Mouse (Mus musculus): ENCODE data around the gene Gal3st3.

Gal3st3 gene

DNA sequence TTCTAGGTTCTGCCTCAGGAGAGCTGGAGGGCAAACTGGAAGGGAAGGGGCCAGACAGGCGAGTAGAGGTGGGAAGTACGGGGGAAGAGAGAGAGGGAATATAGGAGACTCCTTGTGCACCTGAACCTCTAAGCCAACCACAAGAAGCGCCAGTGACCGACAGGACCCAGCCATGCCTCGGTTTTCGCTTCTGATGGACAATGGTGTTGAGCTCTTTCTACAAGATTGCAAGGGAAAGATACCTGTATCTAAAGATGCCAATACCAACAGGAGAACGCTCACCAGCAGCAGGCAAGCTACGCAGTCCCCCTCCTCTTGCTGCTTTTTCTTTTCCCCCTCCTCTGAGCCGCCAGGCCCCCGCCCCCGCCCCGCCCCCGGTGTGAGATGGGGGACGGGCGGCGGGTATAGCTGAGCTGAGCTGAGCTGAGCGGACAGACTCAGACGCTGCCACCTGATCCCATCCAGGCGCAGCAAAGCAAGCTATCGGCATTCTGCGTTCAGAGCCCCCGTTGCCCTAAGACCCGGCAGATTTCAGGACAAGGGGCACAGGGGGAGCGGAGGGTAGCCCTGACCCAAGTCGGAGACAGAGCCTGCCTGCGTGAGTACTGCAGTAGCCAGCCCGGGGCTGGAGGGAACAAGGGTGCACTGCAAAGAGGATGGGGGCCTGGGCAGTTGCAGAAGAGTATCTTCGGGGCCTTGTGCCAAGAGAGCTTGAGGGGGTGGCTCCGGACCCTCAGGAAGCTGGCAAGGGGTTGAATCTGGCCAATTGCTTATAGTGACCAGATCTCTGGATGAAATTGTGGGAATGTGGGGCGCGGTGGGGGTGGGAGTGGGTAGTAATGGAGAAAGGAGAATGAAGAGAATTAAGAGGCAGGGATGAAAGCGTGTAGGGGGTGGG lies at the start of gene Gal3st3:
Gal3st3 (plus strand) TSS at position 429 of the 898 bp plus-strand sequence.
- 7% methylated on average over 32 of the region's 32 CpGs for WGBS

DNA sequence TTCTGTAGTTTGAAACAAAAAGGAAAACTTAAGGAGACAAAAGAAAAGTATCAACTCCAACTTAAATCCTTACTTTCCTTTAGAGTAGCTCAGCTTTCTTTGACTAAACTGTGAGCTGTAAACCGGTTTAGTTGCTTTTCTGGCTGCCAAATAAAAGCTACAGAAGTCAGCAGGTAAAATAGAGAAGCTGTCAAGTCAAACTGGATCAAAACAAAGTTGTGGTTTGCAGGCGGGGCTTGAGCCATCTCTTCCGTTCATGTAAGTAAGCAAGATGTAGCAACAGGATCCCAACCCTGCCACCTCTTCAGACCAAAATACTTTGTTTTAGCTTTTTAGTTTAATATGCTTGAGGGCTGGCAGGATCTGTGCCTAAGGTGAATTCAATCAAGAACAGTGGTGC lies 41.0 kb upstream of the Gal3st3 start:
- 65% methylated on average over 3 of the region's 3 CpGs for WGBS

DNA sequence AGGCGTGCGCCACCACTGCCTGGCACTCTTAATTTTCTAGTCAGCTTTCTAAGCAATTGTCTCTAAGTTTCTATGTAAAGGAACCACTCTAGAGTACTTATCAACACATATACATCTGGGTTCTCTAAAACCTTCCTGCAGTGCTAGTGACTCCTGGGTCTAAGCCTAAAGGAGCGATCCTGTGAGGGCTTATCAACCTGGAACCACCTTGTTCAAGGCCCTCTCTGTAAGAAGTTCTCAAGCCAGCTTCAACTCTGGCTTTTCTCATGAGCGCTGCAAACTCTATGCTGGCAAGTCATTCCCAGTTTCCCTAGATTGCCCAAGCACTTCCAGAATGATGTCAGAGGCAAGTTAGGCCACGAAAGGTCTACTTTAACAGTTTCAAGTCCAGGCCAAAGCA lies 31.1 kb upstream of the Gal3st3 start:
- WGBS = 96% methylated on average over 5 of the region's 5 CpGs

DNA sequence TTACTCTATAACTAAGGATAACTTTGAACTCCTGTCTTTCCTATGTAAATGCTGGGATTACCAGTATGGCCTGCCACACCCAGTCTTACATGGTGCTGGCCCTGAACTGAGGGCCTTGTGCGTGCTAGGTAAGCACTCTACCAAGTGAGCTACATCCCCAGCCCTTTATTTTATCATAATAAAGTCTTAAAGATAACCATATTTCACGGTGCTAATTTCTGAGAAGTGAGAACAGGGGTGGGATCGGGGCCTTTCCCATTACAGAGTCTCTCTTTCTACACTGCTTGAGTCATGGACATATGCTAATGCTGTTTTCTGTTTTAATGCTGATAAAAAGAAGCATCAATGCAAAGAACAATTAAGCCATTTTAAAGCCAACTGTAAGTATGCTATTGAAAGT lies 29.3 kb upstream of the Gal3st3 start:
- WGBS = 69% methylated on average over 3 of the region's 3 CpGs

DNA sequence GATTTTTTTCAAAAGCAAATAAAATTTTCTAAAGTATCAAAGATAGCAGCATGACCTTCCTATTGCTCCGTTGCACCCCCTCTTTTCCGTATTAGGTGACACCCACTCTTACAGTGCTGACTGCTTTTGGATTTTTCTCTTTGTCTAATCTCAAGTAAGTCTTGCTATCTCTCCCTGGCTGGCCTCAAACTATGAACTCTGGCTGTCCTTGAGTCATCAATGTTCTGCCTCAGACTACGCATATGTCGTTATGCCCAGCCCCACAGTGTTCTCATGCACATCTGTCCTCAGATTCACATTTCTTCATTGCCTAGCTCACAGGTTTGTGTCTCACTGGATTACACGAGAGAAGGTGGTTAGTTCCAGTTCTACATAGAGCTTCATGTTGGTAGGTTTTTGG lies 28.7 kb upstream of the Gal3st3 start:
- WGBS = 56% methylated on average over 5 of the region's 5 CpGs

DNA sequence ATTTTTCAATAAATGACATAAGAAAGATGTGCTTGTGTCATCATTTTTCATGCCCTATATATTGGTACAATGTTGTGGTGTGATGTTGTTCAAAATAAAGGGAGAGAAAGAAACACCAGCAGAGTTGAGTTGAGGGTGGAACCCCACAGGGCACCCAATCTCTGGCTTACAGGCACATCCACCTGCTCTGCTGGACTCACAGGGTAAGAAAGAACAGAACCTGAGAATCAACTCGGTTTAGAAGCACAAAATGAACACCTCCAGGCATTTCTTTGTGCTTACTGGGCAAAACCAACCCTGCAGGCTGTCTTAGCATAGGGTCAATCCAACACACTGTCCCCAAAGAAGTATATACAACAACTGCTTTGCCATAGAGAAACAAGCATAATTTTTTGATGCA lies 26.7 kb upstream of the Gal3st3 start:
- 40% methylated on average over 1 of the region's 1 CpGs for WGBS

DNA sequence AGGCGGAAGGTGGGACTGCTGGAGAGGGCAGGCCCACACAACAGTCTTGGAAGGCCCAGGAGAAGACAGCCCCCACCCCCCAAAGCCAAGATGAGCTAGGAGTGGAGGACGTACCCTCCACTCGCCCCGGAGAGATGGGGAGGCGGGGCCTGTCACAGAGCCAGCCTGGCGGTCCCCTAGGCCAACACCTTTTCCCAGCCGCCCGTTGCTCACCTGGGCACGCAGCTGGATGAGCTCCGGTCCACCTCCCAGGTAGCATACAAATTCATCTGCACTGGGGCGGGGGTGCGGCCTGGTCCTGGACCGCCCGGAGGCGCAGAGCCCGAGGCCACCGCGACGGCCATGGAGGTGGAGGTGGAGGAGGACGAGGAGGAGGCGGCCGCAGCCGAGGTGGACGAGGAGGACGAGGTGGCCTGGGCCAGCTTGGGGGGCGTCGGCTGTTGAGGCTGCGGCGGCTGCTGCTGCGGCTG lies 25.8 kb upstream of the Gal3st3 start:
- under 1% methylated on average over 29 of the region's 30 CpGs for WGBS

DNA sequence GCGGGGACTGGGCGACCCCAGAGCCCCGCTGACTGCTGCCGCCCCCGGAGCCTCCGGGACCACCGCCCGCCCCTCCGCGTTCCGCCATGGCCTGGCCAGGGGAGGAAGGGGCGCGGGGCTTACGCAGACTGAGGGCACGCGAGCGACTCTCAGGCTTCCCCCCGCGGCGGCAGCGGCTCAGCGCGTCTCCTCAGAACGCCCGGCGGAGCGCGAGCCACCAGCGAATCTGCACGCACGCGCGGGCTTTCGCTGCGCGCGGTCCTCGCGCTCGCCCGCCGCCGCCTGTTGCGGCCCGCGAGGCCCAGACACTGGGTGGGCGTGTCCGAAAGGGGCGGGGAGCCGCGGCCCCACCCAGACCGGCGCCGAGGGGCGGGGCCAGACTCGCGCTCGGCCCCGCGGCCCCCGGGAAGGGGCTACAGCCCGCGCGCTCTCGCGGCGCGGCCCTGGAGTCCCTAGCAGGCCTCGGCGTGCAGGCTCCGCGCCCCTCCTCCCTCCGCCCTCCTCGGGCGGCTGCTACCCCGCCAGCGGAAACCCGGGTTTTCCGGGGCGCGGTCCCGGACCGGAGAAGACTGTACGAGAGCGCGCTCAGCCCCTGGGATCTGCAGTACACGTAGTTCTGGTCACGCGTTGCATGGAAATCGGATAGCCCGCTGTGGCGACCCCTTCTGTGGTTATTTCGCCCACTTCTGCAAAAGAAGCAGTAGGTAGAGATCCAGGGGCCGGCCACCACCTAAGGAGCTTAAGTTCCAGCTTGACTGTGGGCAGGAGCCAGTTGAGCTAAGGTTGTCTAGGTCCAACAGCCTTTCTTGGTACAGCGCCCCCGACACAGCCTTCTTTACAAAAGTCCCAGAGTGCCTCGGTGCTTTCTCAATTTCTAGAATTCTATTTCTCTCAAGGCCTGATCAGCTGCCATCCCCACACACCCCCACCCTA lies 25.1 kb upstream of the Gal3st3 start, which contains the start of gene Pacs1:
Pacs1 (minus strand) TSS at position 319 of the 933 bp plus-strand sequence.
- WGBS = under 1% methylated on average over 96 of the region's 97 CpGs

DNA sequence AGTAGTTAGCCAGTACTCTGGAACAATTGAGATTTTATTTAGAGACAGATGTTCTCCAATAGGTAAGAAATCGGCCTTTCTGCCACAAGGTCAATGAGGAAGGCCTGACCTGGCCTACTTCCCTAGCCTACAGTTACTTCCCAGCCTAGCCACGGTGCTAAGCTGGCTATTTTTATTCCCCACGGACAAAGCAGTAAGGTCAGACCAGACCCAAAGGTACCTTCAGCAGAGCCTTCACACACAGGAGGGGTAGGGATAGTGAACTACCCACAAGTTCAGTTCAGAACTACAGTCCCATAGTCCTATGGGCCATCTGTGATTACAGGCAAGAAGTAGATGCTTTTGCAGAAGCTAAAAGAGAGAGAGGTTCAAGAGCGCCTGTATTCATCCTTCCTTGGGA lies 24.2 kb upstream of the Gal3st3 start:
- WGBS = 39% methylated on average over 4 of the region's 4 CpGs

DNA sequence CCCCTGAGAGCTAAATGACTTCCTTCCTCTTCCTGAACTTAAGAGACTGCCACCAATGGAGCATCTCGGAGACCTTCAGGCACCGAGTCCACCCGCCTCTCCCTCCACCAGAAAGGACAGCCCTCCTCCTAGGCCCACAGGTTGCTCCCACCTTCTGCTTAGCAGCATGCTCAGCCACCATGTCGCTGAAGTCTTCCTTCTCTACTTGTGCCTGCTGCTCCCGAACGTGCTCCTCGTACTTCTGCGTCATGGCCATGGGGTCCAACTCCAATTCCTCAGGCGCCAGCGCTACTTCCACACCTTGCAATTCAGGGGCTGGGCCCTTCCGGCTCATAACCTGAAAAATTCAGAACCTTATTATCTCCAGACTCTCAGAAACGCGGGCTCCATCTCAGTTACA lies 23.5 kb upstream of the Gal3st3 start:
- WGBS = 84% methylated on average over 13 of the region's 13 CpGs

DNA sequence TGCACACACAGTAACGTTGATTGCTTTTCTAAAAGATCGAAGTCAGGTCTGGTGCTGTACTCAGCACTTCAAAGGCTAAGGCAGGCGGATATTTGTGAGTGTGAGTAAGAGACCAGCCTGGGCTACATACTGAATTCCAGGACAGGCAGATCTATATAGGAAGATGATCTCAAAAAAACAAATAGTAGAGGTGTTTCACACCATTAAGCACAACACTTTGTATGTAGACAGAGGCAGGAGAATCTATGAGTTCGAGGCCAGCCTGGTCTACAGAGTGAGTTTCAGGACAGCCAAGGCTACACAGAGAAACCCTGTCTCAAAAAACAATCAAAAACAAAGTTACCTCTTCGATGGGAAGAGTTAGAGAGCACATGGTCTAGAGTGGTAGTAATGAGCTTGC lies 22.4 kb upstream of the Gal3st3 start:
- 83% methylated on average over 5 of the region's 5 CpGs for WGBS

DNA sequence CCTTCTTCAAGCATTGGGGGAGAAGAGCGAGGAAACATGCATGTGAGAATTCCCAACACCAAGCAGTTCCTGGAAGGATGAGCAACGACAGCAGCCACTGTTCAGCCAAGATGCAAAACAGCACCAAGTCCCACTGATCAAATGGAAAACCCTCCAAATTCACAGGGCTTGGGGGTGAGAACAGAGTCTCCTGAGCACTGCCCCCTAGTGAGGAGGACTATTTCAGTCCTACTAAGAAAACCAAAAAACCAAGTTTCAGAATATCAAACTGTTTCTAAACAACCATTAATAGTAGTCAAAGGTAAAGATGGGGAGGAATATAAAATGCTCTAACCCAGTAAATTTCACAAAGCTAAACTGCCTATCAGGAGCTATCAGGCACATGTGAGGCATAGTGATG lies 21.6 kb upstream of the Gal3st3 start:
- 67% methylated on average over 2 of the region's 2 CpGs for WGBS

DNA sequence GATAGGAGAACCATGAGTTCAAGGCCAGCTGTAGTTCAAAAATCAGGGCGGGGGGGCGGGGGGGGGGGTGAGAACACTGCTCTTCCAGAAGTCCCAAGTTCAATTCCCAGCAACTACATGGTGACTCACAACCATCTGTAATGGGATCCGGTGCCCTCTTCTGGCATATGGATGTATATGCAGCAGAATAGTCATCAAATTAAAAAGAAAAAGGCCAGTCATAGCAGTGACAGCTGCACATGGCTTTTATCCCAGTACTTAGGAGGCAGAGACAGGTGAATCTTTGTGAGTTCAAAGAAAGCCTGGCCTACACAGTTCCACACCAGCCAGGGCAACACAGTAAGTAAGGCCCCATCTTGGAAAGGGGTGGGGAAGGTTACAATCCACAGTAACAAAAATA lies 21.0 kb upstream of the Gal3st3 start:
- 92% methylated on average over 3 of the region's 3 CpGs for WGBS

DNA sequence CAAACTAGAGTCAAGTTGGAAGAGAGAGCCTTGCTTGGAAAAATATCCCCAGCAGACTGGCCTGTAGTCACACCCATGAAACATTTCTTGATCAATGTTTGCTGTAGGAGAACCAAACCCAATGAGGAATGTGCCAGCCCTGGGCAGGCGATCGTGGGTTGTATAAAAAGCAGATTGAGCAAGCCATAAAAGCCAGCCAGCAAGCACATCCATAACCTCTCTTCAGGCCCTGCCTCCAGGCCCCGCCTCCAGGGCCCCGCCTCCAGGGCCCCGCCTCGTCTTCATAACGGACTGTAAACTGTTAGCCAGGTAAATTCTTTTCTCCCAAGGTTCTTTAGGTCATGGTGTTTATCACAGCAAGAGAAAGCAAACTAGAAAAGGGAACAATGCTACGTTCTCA lies 19.8 kb upstream of the Gal3st3 start:
- WGBS = 74% methylated on average over 8 of the region's 8 CpGs

DNA sequence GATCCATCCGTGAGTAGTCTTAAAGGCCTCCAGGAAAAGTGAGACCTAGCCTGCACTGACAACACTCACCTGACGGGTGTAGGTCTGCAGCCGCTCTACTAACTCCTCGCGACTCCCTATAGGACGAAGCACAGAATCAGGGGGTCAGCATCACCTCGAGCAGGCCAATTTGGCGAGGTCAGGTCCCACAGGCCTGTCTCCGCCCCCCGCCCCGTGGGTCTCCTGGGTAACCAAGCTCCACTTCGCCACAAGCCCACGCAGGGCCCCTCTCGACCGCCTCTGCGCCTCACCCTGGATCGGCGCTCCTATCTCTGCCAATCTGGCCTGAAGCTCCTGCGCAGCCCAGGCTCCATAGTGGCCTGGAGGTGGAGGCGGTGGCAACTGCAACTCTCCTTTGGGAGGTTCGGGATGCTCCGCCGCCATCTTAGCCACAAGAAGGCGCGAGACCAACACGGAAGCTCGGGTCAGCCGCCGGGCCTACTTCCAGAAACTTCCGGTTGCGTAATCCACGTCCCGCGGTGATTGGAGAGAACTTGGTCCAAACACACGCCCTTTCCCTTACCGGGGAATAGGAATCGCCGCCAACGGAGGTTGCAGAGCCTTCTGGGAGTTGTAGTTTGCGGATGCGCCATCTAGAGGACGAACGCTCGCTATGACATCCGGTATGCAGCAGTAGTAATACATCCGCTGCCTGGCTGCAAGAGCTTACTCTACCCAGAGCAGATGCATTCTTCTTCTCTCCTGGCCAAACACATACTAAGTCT lies 3.0 kb upstream of the Gal3st3 start, which contains the start of gene Sf3b2:
Sf3b2 (minus strand) TSS at position 484 of the 764 bp plus-strand sequence.
- under 1% methylated on average over 46 of the region's 46 CpGs for WGBS

DNA sequence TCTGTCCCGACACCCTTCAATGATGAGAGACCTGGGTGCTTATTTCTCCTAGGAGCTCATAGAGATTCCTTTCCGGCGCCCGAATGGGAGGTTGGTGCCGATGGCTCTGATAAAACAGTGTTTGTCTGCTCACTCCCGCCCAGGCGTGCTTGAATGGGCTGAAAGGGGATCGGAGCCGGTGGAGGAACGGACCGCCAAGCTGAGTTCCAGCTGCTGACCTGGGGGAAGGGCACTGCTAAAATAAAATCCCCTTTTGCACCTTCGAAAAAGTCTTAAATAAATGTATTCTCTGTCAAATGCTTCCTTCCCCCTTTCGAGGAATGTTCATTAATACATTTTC lies 2.4 kb upstream of the Gal3st3 start:
- 4% methylated on average over 13 of the region's 13 CpGs for WGBS

DNA sequence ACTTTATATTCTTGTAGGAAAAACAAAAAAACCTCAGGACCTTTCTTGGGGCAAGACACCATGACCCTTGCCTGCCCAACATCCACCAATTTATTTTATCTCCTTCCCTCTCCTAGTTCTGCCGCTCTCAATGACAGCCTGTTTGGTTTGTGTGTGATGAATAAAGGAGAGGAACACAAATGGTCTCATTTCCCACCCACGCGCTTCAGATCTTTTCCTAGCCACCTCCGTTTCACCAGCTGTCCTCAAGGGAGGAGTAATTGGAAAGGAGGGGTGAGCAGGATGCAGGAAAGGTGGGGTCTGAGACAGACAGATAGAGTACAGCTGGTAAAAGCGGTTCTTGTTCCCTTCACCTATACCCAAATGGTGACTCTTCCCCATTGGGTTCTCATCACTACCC lies 1.5 kb upstream of the Gal3st3 start:
- WGBS = 43% methylated on average over 5 of the region's 5 CpGs

DNA sequence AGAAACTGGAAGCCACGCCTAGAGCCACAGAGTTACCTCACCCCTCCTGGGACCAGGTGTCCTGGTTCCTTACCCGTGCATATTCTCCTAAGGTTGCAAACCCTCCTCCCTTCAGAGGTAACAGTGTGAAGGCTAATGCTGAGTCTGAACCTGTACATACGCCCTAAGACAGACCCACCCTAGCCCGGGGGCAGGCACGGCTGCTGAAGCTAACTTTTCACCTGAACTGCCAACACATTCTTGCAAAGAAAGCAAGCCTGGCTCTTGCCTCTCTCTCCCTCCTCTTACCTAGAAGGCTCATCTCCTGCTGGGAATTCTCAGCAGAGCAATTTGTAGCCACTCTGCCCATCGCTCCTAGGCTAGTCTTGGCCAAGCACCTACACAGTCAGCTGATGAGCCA lies 2.5 kb downstream of the Gal3st3 start:
- WGBS = 80% methylated on average over 6 of the region's 6 CpGs

DNA sequence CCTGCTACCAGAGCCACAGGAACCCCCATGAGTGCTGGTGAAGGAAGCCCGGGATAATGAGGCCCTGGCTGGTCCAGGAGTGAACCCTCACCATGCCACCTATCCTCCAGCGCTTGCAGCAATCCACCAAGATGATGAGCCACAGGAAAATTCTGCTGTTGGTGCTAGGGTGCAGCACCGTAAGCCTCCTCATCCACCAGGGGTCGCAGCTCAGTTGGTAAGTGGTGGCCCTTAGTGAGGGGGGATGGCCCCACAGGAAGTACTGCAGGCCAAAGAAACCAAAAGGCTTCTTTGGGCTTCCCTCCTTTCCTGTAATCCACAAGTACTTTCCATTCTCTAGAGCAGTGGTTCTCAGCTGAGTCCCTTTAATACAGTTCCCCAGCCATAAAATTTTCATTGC lies 4.3 kb downstream of the Gal3st3 start:
- 24% methylated on average over 4 of the region's 4 CpGs for WGBS

DNA sequence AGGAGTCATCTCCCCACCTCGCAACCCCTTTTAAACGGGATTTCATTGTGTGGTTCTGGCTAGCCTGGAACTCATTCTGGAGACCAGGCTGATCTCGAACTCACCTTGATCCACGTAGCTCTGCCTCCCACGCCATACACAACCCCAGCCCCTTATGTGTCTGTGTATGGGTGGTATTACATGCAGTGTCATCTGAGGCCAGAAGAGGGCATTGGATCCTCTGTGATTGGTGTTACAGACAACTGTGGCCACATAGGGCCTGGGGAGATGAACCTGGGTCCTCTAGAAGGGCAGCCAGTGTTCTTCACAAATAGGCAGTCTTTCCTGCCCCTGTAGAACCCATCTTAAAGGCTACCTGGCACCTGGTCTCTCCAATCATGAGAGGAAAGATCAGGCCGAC lies 8.1 kb downstream of the Gal3st3 start:
- 75% methylated on average over 6 of the region's 6 CpGs for WGBS

DNA sequence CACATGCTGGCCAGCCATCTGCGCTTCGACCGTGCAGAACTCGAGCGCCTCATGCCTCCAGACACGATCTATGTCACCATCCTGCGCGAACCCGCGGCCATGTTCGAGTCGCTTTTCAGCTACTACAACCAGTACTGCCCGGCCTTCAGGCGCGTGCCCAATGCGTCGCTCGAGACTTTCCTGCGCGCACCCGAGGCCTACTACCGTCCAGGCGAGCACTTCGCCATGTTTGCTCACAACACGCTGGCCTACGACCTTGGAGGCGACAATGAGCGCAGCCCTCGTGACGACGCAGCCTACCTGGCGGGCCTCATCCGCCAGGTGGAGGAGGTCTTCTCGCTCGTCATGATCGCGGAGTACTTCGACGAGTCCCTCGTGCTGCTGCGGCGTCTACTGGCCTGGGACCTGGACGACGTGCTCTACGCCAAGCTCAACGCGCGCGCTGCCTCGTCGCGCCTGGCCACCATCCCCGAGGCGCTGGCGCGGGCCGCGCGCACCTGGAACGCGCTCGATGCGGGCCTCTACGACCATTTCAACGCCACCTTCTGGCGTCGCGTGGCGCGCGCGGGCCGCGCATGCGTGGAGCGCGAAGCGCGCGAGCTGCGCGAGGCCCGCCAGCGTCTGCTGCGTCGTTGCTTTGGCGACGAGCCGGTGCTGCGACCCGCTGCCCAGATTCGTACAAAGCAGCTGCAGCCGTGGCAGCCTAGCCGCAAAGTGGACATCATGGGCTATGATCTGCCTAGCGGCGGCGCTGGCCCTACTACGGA lies 9.0 kb downstream of the Gal3st3 start:
- 57% methylated on average over 98 of the region's 98 CpGs for WGBS

All from cerebral cortex, adult 2 months (tissue).